Mouse (Mus musculus): ENCODE results near the gene Msmb.
"Not testable (repeated sequence)": the region's sequence is repeated elsewhere in the genome, so short reads cannot be mapped to it uniquely, and the experiment has no call there.

Msmb gene

DNA sequence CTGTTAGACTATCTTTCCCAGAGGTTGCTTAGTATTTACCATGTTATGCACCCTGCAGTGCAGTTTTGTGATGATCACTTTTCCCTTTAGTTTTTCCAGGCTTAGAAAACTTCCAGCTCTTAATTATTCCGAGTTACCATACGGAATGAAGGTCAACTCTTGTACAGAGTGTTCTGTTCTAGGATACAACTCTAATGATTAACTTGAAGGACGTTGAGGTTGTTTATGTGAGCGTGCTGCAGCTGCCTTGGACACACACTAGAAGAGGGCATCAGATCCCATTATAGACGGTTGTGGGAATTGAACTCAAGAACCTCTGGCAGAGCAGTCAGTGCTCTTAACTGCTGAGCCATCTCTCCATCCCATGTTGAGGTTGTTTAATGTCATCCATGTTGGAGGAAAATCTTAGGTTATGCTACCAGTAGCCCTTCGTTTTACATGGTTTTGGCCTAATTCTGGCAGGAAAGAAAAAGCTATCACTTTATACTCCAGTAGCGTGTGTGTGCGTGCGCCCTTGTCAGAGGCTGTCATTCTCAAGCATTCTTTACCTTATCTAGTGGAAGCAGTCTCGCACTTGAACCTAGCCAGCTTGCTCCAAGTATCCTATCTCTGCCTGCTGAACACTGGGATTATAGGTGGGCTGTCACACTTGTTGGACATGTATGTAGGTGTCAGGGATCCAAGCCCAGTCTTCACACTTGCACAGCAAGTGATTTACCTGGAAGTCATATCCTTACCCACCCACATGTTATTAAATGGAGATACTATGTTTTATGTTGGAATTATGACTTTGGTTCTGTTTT is 37.8 kb downstream of the Msmb start:
- DNase-seq (ENCODE audit: low spot score): no peak

DNA sequence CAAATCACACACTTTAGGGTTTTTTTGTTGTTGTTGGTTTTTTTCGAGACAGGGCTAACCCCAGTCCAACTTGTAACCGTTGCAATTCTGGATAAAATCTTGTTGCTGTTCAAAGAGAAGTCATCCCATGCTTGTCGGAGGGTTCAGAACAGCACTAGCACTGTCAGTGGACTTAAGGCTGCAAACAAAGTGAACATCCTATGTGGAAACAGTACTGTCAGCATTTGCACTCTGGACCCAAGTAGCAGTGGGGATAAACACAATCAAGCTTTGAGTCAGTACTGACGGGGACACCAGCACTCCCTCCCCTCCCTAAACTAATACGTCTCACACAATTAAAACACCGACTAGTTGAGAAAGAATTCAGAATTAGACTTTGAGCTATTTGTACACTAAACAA is 39.0 kb downstream of the Msmb start:
- no peak for DNase-seq (ENCODE audit: low spot score)

DNA sequence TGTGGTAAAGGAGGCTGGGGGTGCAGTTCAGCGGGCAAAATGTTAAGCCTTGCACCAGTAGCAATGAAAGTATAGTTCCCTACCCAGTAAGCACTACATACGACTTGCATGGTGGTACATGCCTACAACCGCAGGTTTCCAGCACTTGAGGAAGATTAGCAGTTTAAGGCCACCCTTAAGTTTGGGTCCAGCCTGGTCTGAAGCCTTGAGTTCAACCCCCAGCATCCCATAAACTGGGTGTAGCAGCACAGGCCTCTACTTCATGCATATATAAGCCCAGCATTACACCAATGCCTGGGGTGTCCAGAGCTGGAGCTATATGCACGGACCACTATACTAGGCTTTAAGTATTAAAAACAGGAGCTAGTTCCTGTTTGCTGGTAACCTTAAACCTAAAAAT is 42.0 kb downstream of the Msmb start:
- no peak for DNase-seq (ENCODE audit: low spot score)

DNA sequence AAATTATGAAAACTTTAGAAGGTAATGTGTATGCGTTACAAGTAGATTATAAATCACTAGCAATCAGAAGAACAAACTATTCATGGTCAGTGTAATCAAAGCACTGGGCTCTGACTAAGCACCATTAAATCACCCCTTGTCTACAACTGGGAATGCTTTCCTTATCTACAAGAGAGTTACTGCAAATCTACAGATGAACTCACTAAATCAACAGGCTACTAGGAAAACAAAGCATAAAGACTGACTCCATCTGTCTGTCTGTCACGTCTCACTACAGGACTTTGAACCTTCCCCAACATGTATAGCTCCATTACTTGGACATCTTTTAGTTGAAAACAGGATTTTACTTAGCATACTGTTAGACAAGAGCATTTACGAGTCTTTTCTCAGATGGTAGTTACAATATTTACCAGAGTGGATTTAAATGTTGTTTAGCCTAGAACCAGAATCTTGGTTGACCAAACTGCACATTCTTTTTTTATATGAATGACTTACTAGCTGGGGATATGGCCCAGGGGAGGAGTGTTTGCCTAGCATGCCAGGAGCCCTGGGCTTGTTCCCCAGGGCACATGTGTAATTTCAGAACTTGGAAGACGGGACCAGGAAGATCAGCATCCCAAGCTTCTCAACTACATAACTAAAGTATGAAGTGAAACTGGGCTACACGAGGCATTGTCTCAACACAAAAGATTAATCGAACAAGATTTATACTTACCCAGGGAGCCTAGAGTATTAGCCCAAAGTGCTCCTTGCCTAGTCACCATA is 49.0 kb downstream of the Msmb start:
- no peak for DNase-seq (ENCODE audit: low spot score)

DNA sequence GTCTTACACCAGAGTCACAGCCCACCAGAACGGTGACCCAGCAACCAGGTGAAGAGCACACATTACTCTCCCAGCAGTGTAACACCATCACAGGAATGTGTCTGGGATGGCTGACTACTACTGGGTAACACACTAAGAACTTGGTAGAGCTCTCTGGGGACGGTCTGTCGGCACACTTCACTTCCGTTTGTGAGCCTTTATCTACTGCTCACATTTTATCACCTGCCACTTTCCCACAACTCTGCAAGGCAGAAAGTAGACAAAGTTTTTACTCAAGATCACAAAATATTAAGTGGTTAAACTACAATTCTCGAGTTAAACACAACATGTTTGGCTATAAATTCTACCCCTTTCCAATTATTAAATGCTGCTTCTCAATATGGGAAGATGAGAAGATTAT is 50.1 kb downstream of the Msmb start:
- no peak for DNase-seq (ENCODE audit: low spot score)

DNA sequence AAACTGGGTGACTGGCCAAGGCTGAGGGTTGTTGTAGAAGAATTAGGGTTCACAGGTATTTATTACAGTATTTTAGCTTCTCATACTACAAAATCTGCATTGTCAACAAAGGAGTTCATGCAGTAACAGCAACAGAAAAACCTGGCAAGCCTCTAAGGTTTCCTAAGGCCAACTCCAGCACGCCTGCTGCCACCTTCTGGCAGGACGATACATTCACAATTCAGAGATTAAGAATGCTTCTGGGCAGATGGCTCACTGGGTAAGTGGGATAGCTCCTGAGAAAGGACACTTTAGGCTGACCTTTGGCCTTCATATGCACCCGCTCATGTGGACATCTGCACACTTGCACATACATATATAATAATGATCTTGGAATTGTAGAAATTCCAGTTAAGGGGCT is 50.6 kb downstream of the Msmb start:
- peak; percentile 43 for DNase-seq (ENCODE audit: low spot score)

DNA sequence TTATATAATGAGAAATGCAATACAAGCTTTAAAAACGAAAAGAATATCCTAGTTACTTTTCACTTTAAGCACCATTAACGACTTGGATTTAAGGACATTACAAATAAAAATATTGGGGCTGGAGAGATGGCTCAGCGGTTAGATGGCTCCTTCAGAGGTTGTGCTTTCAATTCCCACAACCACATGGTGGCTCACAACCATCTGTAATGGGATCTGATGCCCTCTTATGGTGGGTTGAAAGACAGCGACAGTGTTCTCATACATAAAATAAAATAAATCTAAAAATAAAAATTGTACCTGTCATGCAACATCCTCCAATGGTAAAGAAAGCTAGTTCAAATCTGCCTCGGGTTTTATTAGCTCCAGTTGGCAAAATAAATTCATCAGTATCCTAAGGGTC is 51.7 kb downstream of the Msmb start:
- DNase-seq (ENCODE audit: low spot score): not testable (repeated sequence)

DNA sequence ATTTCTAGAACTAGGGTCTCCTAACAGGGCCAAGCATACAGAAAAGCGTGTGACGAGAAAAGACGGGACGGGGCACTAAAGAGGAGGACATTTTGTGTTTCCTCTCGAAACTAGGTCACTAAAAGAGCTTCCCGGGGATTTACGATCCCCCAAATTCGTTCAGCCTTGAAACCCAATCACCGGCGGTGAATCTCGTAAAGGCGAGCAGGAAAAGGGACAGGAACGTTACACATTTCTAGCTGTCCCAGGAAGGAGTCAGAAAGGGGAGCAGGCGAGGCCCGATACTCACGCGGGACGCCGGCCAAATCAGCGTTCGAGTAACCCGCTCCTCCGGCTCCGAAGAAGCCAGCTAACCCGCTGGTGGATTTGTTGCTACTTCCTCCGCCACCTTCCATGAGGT is 59.5 kb downstream of the Msmb start:
- DNase-seq (ENCODE audit: low spot score): no peak

DNA sequence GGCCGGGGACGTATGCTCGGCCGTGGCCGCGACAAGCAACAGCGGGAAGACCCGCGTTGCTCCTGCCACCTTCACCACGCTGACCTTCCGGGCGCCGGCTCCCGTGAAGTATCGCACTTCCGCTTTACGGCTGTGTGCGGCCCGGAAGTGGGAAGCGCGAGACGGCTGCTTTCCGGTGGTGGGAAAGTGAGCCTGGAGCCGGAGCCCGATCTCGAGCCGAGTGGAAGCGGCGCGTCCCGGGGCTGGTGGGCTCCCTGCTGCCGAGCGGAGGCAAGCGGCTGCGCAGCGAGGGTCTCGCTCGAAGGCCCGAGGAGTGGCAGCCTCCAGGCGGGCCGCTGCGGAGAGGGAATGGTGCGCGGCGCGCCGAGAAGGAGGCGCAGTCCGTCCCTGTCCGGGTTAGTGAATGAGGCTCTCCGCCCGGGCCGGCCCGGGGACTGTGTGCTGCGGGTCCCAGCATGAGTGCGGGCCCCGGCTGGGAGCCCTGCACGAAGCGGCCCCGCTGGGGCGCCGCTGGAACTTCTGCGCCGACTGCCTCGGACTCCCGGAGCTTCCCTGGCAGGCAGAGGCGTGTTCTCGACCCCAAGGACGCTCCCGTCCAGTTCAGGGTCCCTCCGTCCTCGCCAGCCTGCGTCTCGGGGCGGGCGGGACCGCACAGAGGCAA is 60.1 kb downstream of the Msmb start, which contains the start of the genes Timm23 and Parg:
Gene Timm23, minus strand, starts transcription at position 108 of the 661 bp plus-strand sequence.
Gene Parg, plus strand, starts transcription at position 159 of the 661 bp plus-strand sequence.
- DNase-seq (ENCODE audit: low spot score): peak; percentile 79

Data from spleen, adult 12 weeks (tissue).